Mouse (Mus musculus): ENCODE data around the gene Adamts3.

GRCm38 (mm10) chr5:89884991-89885390 is 1.9 kb upstream of the Adamts3 start:
- TF ChIP-seq CTCF (IDR thresholded peaks at IDR 0.05; ENCODE audit: low read depth) (no peak), EP300 (IDR thresholded peaks at IDR 0.05; ENCODE audit: low read depth) (no peak)

Data from liver, embryonic 14.5 days (tissue).